Mouse (Mus musculus) bone marrow, adult 2 months (tissue): ENCODE results near the gene Madcam1.

Experiments used
- CTCF ChIP-seq: fragments of 200-500 bp; IDR thresholded peaks from 2 replicates; pipeline ENCODE4 v1.5.1; 2011; ENCODE audit warnings: low read length, control low read depth; ENCODE audit not compliant: control insufficient read depth, insufficient read depth
- POLR2A ChIP-seq: fragments of 200-500 bp; IDR thresholded peaks from 2 replicates; pipeline ENCODE4 v1.6.1; 2011; ENCODE audit warnings: low read depth, mild to moderate bottlenecking, control low read depth, low read length, borderline replicate concordance; ENCODE audit not compliant: control insufficient read depth

- TF ChIP-seq POLR2A = no peak
- no peak for TF ChIP-seq CTCF
These were observed 39.0 kb upstream of the Madcam1 start for GRCm38 (mm10) chr10:79625398-79625797.
